Mouse (Mus musculus) lung, embryonic 14.5 days (tissue): ENCODE measurements around the gene Hdgf. TPM values are rescaled to one million over a fixed set of nuclear protein-coding genes. Genes with fewer than 3 reads are reported as not detected.
"Not testable (repeated sequence)": the region's sequence is repeated elsewhere in the genome, so short reads cannot be mapped to it uniquely, and the experiment has no call there.

Experiments
- ATAC-seq: fragments of 200-750 bp; cut with Nextera tagmentation; 2 replicates; pipeline ENCODE4 v1.8.0; 2017; ENCODE audit warnings: mild to moderate bottlenecking, moderate TSS enrichment, moderate library complexity; ENCODE audit not compliant: insufficient read depth
- DNase-seq: peaks from one replicate; pipeline ENCODE4 v3.0.0-alpha.2; 2015
- H3K27ac ChIP-seq: fragments of 300-500 bp; sonication (generic); 2 replicates; pipeline ENCODE4 v1.5.1; 2014; ENCODE audit warnings: low read depth, mild to moderate bottlenecking, moderate library complexity
- H3K27me3 ChIP-seq: fragments of 300-500 bp; sonication (generic); 2 replicates; pipeline ENCODE4 v1.6.1; 2014; ENCODE audit warnings: low read length, control low read depth; ENCODE audit not compliant: insufficient read depth
- H3K36me3 ChIP-seq: fragments of 300-500 bp; sonication (generic); 2 replicates; pipeline ENCODE4 v1.6.1; 2014; ENCODE audit warnings: control low read depth; ENCODE audit not compliant: insufficient read depth
- H3K4me1 ChIP-seq: fragments of 300-500 bp; sonication (generic); 2 replicates; pipeline ENCODE4 v1.6.1; 2014; ENCODE audit warnings: antibody characterized with exemption, control low read depth; ENCODE audit not compliant: insufficient read depth
- H3K4me2 ChIP-seq: fragments of 300-500 bp; sonication (generic); 2 replicates; pipeline ENCODE4 v1.6.1; 2014; ENCODE audit warnings: mild to moderate bottlenecking
- H3K4me3 ChIP-seq: fragments of 300-500 bp; sonication (generic); 2 replicates; pipeline ENCODE4 v1.5.1; 2014; ENCODE audit warnings: low read depth, low read length
- H3K9ac ChIP-seq: fragments of 300-500 bp; sonication (generic); 2 replicates; pipeline ENCODE4 v1.6.1; 2014
- H3K9me3 ChIP-seq: fragments of 300-500 bp; sonication (generic); 2 replicates; pipeline ENCODE4 v1.6.1; 2016; ENCODE audit warnings: low read depth, low read length, control low read depth
- CTCF ChIP-seq: IDR thresholded peaks from 2 replicates; pipeline ENCODE4 v1.5.1; 2016; ENCODE audit warnings: antibody characterized with exemption, low read depth
- WGBS: fragments of 180-500 bp; shearing (Covaris S2); extraction: QIAGEN DNeasy Blood & Tissue Kit; methylation state at CpG from one replicate; pipeline ENCODE4 v1.1.7; 2014; 5-methylcytosine and 5-hydroxymethylcytosine counted together
- polyA plus RNA-seq: library from polyadenylated mRNA; unstranded; fragments of >200 nt; fragmentation: Nextera tagmentation; extraction: Ambion mirVana; gene quantifications from 2 replicates; pipeline ENCODE4 v1.2.1, GENCODE M21; 2014

Gene Hdgf
- polyA plus RNA-seq, 1 experiment from 2014 or later, result 287 TPM

DNA sequence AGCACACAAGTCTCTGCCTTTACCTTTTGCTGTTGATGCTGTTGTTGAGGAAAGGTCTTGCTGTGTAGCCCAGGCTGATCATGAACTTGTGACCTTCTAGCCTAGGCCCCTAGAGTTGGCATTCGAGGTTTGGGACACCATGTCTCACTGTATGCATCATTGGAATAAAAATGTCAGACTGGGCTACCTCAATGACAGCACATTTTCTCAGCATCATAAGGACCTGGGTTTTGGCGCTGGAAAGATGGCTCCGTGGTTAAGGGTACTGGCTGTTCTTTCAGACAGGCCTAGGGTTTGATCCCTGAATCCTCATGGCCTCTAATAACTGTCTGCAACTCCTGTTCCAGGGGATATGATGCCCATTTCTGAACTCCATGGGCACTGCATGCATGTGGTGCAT, 6.3 kb upstream of the Hdgf start:
- WGBS, result 71% methylated on average over 3 of the region's 3 CpGs
- Histone ChIP-seq H3K36me3 (no peaks in the 10 kb centered on the region), H3K4me2 (no peak overlapping the region), H3K27me3 (no peaks in the 10 kb centered on the region), H3K4me3 (no peak overlapping the region), H3K27ac (no peak overlapping the region), H3K9me3 (no peaks in the 10 kb centered on the region), H3K4me1 (no peaks in the 10 kb centered on the region), H3K9ac (no peak overlapping the region)
- TF ChIP-seq CTCF, result no peak
- DNase-seq (no peak), ATAC-seq (no peak)

- no peak overlapping the region for H3K27ac ChIP-seq
- no peaks in the 10 kb centered on the region for H3K27me3 ChIP-seq
- no peak for ATAC-seq
- no peak overlapping the region for H3K4me3 ChIP-seq
- H3K4me2 ChIP-seq, result no peak overlapping the region
- no peaks in the 10 kb centered on the region for H3K9me3 ChIP-seq
- H3K4me1 ChIP-seq, result no peaks in the 10 kb centered on the region
- WGBS, result 17% methylated on average over 1 of the region's 1 CpGs
- H3K36me3 ChIP-seq, result no peaks in the 10 kb centered on the region
- H3K9ac ChIP-seq, result no peak overlapping the region
- DNase-seq, result no peak
- no peak for TF ChIP-seq CTCF
Measured at GRCm38 (mm10) chr3:87901036-87901624, 5.0 kb upstream of the Hdgf start.

DNA sequence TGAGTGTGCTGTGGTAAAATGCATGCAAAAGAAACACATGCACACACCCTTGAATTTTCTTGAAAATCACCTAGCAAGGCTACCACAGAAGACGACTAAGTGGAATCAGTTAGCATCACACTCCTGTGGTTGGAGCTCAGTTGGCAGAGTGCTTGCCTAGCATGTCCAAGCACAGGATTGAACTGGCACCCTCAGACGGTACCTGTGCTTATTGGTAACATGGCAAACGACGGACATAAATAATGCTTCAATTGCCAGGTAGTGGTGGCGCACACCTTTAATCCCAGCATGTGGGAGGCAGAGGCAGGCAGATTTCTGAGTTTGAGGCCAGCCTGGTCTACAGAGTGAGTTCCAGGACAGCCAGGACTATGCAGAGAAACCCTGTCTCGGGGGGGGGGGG, 4.2 kb upstream of the Hdgf start:
- DNase-seq, H3K4me2 ChIP-seq, ATAC-seq, H3K27me3 ChIP-seq, H3K9me3 ChIP-seq, H3K4me3 ChIP-seq, H3K4me1 ChIP-seq, H3K27ac ChIP-seq, H3K9ac ChIP-seq, H3K36me3 ChIP-seq: not testable (repeated sequence)
- 76% methylated on average over 6 of the region's 6 CpGs for WGBS

DNA sequence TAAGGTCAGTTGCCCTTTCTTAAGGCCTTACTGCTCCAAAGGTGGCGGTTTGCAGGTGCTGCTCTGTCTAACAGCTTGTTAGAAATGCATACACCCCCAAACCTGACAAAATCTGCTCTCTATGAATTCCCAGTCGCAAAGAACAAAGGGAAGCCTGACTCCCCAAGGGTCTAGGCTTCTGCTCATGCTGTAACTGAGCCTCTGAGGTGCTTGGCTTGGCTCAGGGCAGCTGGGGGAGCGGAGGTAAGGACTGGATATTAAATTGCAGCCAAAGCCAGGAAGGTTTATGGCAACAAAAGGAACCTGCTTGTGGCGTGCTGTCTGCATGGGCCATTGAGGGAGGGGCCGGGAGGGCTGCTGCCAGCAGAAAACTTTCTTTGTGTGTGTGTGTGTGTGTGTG, 2.3 kb upstream of the Hdgf start:
- no peak overlapping the region for H3K4me2 ChIP-seq
- H3K27me3 ChIP-seq, result no peaks in the 10 kb centered on the region
- H3K4me1 ChIP-seq, result peaks cover 11% of the 10 kb centered on the region
- no peaks in the 10 kb centered on the region for H3K36me3 ChIP-seq
- H3K27ac ChIP-seq, result no peak overlapping the region
- no peak for DNase-seq
- H3K9me3 ChIP-seq, result no peaks in the 10 kb centered on the region
- TF ChIP-seq CTCF, result no peak
- H3K4me3 ChIP-seq, result no peak overlapping the region
- WGBS, result 64% methylated on average over 5 of the region's 5 CpGs
- no peak overlapping the region for H3K9ac ChIP-seq
- ATAC-seq, result no peak

DNA sequence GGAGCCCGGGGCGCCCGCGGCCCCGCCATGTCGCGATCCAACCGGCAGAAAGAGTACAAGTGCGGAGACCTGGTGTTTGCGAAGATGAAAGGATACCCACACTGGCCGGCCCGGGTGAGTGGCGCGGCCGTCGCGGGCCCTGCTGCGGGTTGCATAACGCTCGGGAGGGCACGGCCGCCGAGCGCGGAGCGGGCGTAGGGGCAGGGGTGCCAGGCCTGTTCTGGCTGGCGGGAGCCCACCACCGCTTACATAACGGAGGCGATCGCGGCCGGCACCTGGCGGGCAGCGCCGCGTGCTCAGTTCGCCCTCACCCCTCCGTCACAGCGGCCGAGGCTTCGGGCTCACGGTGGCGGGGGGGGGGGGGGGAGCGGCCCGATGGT, 470 bp downstream of the Hdgf start:
- under 1% methylated on average over 45 of the region's 47 CpGs for WGBS
- Histone ChIP-seq H3K27ac (peak overlapping the region; percentile 99), H3K36me3 (0 out of 2 replicates have a peak, but pooled peaks cover under 1% of the 10 kb centered on the region), H3K9ac (peak overlapping the region; percentile 99), H3K27me3 (no peaks in the 10 kb centered on the region), H3K4me3 (peak overlapping the region; percentile 97), H3K4me1 (peaks cover 35% of the 10 kb centered on the region), H3K9me3 (no peaks in the 10 kb centered on the region), H3K4me2 (peak overlapping the region; percentile 99)
- no peak for TF ChIP-seq CTCF
- peak; percentile 19 for ATAC-seq
- peak; percentile 46 for DNase-seq

DNA sequence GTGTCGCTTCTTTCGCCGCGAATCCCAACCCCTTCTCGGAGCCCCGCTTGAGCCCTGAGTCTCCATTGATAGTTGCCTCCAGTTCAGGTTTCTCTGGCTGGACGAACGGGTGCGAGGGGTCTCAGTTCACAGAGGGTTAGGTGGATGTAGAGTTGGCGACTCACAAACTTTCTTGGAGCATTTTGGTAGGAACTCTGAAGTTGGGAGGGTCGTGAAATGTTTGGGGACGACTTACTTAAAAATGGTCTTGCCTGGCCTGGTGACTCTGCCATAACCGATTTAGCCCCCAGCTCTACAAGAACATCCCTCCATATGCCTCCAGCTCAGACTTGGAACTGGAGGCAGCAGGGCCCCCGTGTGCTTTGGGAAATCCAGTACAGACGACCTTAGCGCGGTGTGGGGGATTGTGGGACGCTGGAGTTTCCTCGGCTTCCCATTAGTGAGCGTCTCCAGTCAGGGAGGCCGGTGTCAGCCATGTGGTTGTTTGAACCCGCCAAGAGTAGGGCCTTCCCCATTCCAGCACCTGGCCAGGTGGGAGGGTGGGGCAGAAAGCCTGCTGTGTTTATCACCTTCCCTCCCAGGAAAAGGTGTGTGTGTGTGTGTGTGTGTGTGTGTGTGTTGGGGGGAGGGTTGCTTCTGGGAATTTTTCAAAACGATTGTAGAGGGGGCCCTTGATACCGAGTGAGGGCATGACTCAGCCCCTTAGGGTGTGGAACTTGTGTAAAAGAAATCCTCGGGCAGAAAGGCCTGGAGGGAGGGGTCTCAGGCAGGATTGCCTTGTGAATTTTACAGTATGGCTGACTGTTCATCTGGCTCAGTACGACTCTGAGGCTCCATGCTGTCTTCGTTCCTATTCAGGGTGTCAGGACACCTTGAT, 1.1 kb downstream of the Hdgf start:
- ATAC-seq, result no peak
- TF ChIP-seq CTCF, result no peak
- peak overlapping the region; percentile 97 for H3K4me3 ChIP-seq
- 0 out of 2 replicates have a peak, but pooled peaks cover 5% of the 10 kb centered on the region for H3K36me3 ChIP-seq
- H3K4me1 ChIP-seq, result peaks cover 37% of the 10 kb centered on the region
- H3K27ac ChIP-seq, result peak overlapping the region; percentile 99
- H3K4me2 ChIP-seq, result peak overlapping the region; percentile 99
- H3K9ac ChIP-seq, result peak overlapping the region; percentile 99
- H3K9me3 ChIP-seq, result no peaks in the 10 kb centered on the region
- DNase-seq, result peak; percentile 64
- 0% methylated on average over 27 of the region's 27 CpGs for WGBS
- H3K27me3 ChIP-seq, result no peaks in the 10 kb centered on the region

- WGBS, result 0% methylated on average over 1 of the region's 1 CpGs
- no peaks in the 10 kb centered on the region for H3K9me3 ChIP-seq
- peaks cover 9% of the 10 kb centered on the region for H3K36me3 ChIP-seq
- H3K9ac ChIP-seq, result peak overlapping the region; percentile 99
- H3K27ac ChIP-seq, result peak overlapping the region; percentile 99
- ATAC-seq, result no peak
- no peak for TF ChIP-seq CTCF
- DNase-seq, result peak; percentile 33
- H3K4me3 ChIP-seq, result peak overlapping the region; percentile 97
- H3K27me3 ChIP-seq, result no peaks in the 10 kb centered on the region
- H3K4me1 ChIP-seq, result peaks cover 37% of the 10 kb centered on the region
- peak overlapping the region; percentile 99 for H3K4me2 ChIP-seq
Measured at GRCm38 (mm10) chr3:87907906-87908305, 1.8 kb downstream of the Hdgf start.
